Mouse (Mus musculus) macrophage (primary cell): ENCODE results near the gene Ccdc65. TPM values are rescaled to one million over a fixed set of nuclear protein-coding genes. Genes with fewer than 3 reads are reported as not detected.
A peak's percentile ranks its signal among the peaks of the same experiment; 100 is the strongest.
"Not testable (repeated sequence)": the region's sequence is repeated elsewhere in the genome, so short reads cannot be mapped to it uniquely, and the experiment has no call there.

ENCODE experiments used
- H3K27ac ChIP-seq: fragments of 350-480 bp; formaldehyde crosslinking; 2 replicates; pipeline ENCODE4 v1.9.0; 2021
- H3K36me3 ChIP-seq: fragments of 350-480 bp; formaldehyde crosslinking; 2 replicates; pipeline ENCODE4 v1.9.0; 2021; ENCODE audit errors: inconsistent target
- H3K4me3 ChIP-seq: fragments of 350-480 bp; formaldehyde crosslinking; 2 replicates; pipeline ENCODE4 v1.9.0; 2021; ENCODE audit errors: inconsistent target
- H3K79me2 ChIP-seq: fragments of 350-480 bp; formaldehyde crosslinking; 2 replicates; pipeline ENCODE4 v1.9.0; 2021; ENCODE audit errors: inconsistent target
- WGBS: methylation state at CpG from one replicate; pipeline ENCODE4 v1.1.7; 2026; ENCODE audit warnings: inconsistent platforms; ENCODE audit not compliant: missing documents; 5-methylcytosine and 5-hydroxymethylcytosine counted together
- polyA plus RNA-seq: library from polyadenylated mRNA; stranded (reverse); fragments of 250-400 nt; gene quantifications from 3 replicates; pipeline ENCODE4 v1.2.4, GENCODE M21; 2018; ENCODE audit warnings: inconsistent platforms

Ccdc65 gene
- polyA plus RNA-seq, 1 experiment from 2014 or later, result 0.09 TPM

GRCm38 (mm10) chr15:98738796-98739195 lies 30.8 kb downstream of the Ccdc65 start:
- Histone ChIP-seq H3K4me3 (no peak overlapping the region), H3K36me3 (peaks cover 71% of the 10 kb centered on the region), H3K27ac (no peak overlapping the region), H3K79me2 (peaks cover 15% of the 10 kb centered on the region; the same call in 1 of the 2 replicates)
- WGBS, result 86% methylated on average over 3 of the region's 4 CpGs

DNA sequence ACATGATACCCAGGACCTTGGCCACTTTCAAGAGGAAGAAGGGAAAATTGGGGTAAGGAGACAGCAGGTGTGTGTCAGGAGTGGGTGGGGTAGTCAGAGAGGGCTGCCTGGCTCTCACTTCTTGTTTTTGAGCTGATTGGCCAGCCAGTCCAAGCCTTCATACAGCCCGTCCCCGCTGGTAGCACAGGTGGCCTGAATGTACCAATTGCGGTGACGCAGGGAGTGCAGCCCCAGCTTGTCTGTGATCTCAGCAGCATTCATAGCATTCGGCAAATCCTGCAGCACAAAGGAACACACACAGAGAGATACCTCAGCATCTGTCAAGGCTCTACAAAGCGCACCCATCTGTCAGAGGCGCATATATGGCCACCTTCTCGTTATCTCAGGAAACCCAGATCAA lies 32.2 kb downstream of the Ccdc65 start:
- no peak overlapping the region for H3K4me3 ChIP-seq
- peaks cover 76% of the 10 kb centered on the region for H3K36me3 ChIP-seq
- 94% methylated on average over 8 of the region's 8 CpGs for WGBS
- peaks cover 30% of the 10 kb centered on the region for H3K79me2 ChIP-seq
- no peak overlapping the region for H3K27ac ChIP-seq

DNA sequence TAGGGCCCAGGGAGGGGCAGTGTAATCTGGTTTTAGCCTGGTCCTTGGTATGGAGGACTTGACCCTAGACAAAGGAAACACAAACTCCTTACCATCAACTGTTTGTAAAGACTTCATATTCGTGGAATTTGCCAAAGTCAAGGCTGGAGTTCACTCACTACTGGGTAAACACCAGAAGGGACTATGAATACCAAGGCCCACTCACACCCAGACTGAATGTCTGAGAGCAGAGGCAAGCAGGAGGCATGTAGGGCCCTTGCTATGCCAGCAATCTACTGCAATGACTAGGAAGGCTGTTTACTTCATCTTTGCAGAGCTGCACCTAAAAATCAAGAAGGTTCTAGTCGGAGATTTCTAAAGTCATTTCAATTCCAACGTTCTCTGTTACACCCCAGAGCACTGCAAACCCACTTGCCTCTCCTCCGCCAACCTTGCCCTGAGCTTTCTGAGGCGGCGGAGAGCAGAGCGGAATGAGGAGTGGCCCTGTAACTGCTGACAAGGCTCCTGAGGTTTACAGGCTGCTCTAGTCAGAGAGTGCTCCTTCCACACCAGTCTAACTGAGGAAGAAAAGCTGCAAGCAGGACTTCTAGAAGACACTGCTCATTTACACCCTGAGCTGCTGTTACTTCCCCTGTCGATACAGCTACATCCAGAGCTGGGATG lies 34.9 kb downstream of the Ccdc65 start:
- Histone ChIP-seq H3K27ac (no peak overlapping the region), H3K79me2 (peaks cover 56% of the 10 kb centered on the region), H3K36me3 (peaks cover 54% of the 10 kb centered on the region), H3K4me3 (no peak overlapping the region)
- 93% methylated on average over 8 of the region's 8 CpGs for WGBS

- 97% methylated on average over 3 of the region's 3 CpGs for WGBS
- H3K36me3 ChIP-seq, result peaks cover 48% of the 10 kb centered on the region
- H3K79me2 ChIP-seq, result peaks cover 66% of the 10 kb centered on the region
- not testable (repeated sequence) for H3K27ac ChIP-seq, H3K4me3 ChIP-seq
These were observed 35.9 kb downstream of the Ccdc65 start for GRCm38 (mm10) chr15:98743863-98744262.

DNA sequence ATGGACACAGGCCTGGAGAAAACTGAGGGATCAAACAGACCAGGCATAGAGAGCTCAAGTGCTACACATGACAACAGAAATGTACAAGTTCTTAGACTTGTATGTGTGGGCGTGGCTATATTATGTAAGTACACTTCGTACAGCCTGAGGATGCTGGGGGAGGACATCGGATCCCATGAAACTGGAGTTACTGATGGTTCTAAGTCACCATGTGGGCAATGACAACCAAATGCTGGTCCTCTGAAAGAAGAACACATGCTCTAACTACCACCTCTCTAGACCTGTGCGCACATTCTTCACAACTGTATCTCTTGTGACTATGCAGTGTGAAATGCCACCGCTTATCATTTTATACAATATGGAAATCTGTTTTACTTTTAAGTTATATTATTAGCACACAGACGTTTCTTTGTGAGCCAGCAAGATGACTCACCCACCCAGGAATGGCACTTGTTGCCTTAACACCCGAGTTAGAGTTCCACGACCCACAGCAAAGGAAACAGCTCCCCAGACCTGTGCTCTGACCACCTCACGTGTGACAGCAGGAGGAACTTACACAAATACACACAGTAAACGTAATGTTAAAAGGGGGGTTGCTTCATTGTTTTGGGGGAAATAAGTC lies 38.4 kb downstream of the Ccdc65 start:
- Histone ChIP-seq H3K27ac (no peak overlapping the region), H3K4me3 (no peak overlapping the region), H3K79me2 (peaks cover 92% of the 10 kb centered on the region), H3K36me3 (peaks cover 28% of the 10 kb centered on the region)
- 75% methylated on average over 10 of the region's 10 CpGs for WGBS

- H3K79me2 ChIP-seq, result peaks cover 100% of the 10 kb centered on the region
- H3K4me3 ChIP-seq, result no peak overlapping the region
- 88% methylated on average over 6 of the region's 6 CpGs for WGBS
- H3K36me3 ChIP-seq, result peaks cover 23% of the 10 kb centered on the region
- H3K27ac ChIP-seq, result no peak overlapping the region
These were observed 39.3 kb downstream of the Ccdc65 start for GRCm38 (mm10) chr15:98747296-98747695.

DNA sequence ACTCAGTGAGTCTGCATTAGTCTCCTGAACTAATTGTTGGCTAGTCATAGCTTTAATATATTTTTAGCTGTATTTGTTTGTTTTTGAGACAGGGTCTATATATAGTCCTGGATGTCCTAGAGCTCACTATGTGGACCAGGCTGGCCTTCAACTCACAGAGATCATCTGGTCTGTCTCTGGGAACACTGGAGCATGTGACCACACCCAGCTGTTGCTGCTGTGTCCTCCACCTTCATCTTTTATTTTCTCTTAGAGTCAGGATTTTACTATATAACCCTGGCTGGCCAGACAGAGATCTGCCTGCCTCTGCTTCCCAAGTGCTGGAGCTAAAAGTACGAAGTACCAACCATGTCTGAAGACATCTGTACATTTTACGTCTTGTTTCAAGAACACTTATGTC lies 41.1 kb downstream of the Ccdc65 start:
- Histone ChIP-seq H3K4me3 (no peak overlapping the region), H3K27ac (no peak overlapping the region), H3K36me3 (peaks cover 13% of the 10 kb centered on the region; the same call in 1 of the 2 replicates), H3K79me2 (peaks cover 100% of the 10 kb centered on the region)
- 95% methylated on average over 2 of the region's 2 CpGs for WGBS

DNA sequence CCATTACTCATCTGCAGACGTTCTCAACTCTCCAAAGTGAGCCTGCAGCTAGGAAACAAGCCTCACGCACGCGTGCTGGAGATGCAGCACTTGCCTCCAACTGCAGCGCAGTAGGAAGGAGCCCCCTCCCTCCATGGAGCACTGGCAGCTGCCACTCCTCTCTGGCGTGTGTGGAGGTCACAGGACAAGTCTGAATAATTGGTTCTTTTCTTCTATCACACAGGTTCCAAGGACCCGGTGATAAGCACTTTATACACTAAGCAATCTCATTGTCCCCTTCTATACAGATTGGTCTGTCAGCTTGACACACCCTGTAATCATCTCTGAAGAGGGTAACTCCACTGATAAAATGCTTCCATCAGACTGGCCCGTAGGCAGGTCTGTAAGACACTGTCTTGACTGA lies 45.0 kb downstream of the Ccdc65 start:
- WGBS, result 95% methylated on average over 8 of the region's 8 CpGs

DNA sequence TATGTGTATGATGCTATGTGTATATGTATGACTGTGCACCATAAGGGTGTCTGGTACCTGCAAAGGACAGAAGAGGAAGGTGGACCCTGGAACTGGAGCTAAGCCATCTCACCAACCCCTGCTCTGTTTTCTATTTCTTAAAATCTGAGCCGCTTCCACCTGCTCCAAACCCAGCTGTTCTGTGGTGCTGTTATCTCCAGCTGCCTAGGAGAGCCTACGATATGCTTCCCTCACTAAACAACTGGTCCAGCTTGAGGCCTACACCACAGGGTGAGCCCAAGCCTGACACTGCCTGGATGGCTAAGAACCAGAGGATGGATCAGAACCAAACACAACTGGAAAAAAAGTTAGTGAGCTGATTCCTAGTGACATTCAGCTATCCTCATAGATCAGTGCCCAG lies 46.1 kb downstream of the Ccdc65 start:
- Histone ChIP-seq H3K36me3 (peaks cover 18% of the 10 kb centered on the region; the same call in 1 of the 2 replicates), H3K79me2 (peaks cover 100% of the 10 kb centered on the region)
- WGBS, result 97% methylated on average over 2 of the region's 2 CpGs

More for the DNA sequence above, 45.0 kb downstream of the Ccdc65 start:
- Histone ChIP-seq H3K4me3 (no peak overlapping the region), H3K36me3 (peaks cover 18% of the 10 kb centered on the region; the same call in 1 of the 2 replicates), H3K27ac (no peak overlapping the region), H3K79me2 (peaks cover 100% of the 10 kb centered on the region)

DNA sequence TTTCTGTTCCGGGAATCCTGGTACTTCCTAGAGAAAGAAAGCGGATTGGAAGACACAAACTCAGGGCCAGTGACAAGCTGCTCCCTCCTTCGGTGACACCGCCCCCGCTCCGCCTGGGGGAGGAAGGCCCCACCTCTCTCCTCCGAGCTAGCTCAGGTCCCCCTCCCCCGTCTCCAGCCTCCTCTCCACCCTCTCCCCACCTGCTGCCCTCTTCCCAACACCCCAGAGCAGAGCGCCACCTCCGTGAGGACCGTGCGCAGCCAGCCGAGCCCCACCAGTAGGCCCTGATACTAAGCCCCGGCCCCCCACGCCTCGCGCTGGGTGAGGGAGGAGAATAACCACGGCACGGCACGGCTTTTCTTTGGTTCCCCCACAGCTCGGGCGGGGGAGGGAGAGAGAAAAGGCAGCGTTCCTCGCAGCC lies 54.2 kb downstream of the Ccdc65 start:
- H3K36me3 ChIP-seq, result no peaks in the 10 kb centered on the region
- peak overlapping the region; percentile 58 for H3K4me3 ChIP-seq
- peak overlapping the region; percentile 55 for H3K27ac ChIP-seq
- peaks cover 54% of the 10 kb centered on the region for H3K79me2 ChIP-seq
- 2% methylated on average over 22 of the region's 24 CpGs for WGBS

More for the DNA sequence above, 46.1 kb downstream of the Ccdc65 start:
- H3K4me3 ChIP-seq, result no peak overlapping the region
- no peak overlapping the region for H3K27ac ChIP-seq

DNA sequence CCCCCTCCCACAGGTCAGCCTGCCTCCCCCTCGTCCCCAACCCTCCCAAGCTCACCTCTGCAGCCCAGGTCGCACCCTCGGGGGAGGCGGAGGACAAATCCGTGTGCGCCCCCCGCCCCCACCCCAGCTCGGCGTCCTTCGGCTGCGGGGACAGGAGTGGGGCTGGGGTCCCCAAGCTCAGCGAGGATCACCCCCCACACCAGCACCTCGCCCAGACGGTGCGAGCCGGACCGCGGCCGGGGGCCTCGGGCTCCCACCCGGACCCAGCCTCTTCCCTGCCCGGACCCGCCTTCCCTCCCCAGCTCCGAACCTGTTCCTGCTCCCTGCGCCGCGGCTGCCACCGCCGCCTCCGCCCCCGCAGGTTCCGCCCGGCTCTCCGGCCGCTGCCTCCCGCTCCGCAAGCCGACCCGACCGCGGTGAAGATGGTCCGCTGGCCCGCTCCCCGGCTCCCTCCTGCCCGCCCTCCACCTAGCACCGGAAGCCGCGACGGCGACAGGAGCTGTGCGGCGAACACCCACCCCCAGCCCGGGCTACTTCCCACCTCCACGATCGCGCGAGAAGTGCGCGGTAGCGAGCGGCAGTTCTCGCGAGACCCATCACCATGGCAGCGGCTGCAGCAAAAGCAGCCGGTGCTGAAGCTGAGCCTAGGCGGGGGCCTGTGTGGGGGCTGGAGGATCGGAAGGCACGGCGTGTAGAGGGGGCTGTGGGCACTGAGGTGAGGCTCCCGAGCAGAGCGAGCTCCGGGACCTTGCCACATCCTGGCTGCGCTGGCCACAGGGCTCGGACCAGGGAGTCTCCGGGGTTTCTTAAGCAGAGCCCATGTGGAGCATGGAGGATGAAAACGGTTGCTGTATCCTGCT lies 54.9 kb downstream of the Ccdc65 start, which contains the start of gene Arf3:
TSS of gene Arf3 (minus strand) at position 545 of the 860 bp plus-strand sequence.
- no peaks in the 10 kb centered on the region for H3K36me3 ChIP-seq
- peak within 1 kb of the TSS; percentile 55 for H3K27ac ChIP-seq
- H3K79me2 ChIP-seq, result peaks cover 47% of the 10 kb centered on the region
- peak within 1 kb of the TSS; percentile 58 for H3K4me3 ChIP-seq
- under 1% methylated on average over 63 of the region's 76 CpGs for WGBS

- H3K79me2 ChIP-seq, result peaks cover 16% of the 10 kb centered on the region
- H3K36me3 ChIP-seq, result no peaks in the 10 kb centered on the region
- no peak overlapping the region for H3K27ac ChIP-seq
- WGBS, result 86% methylated on average over 4 of the region's 4 CpGs
- H3K4me3 ChIP-seq, result no peak overlapping the region
These were observed 57.9 kb downstream of the Ccdc65 start for GRCm38 (mm10) chr15:98765929-98766328.

GRCm38 (mm10) chr15:98768259-98768658 lies 60.3 kb downstream of the Ccdc65 start:
- H3K36me3 ChIP-seq, result no peaks in the 10 kb centered on the region
- 95% methylated on average over 5 of the region's 5 CpGs for WGBS
- H3K79me2 ChIP-seq, result no peaks in the 10 kb centered on the region
- no peak overlapping the region for H3K27ac ChIP-seq
- H3K4me3 ChIP-seq, result no peak overlapping the region

DNA sequence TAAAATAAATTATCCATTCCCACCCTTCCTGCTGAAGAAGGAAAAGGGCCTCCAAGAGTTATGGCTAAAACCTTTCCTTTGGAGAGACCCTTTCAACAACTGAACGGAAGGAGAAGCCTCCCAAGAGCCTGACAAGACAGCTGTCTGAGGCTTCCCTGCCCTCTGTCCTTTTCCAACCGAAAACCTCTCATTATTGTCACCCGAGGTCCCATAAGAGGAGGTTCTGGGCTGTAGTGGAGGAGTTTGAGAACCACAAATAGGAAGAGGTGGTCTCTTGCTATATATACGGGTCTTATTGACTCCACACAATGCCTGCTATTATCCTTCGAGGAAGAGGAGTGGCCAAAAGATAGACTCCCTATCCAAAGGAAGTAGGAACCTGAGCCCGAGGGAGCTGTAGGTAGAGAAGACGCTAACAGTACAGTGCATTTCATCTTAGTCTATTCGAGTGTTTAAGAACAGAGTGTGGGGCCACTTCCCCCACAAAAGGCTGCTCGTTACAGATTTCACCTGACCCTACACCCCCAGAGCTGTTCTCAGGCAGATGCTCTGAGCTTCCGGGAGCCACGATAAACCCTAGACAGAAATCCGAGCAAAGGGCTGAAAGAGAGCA lies 63.9 kb downstream of the Ccdc65 start:
- WGBS, result 28% methylated on average over 12 of the region's 12 CpGs
- Histone ChIP-seq H3K27ac (no peak overlapping the region), H3K4me3 (peak overlapping the region; percentile 10; the same call in 1 of the 2 replicates)

More for the DNA sequence above, 63.9 kb downstream of the Ccdc65 start:
- Histone ChIP-seq H3K79me2 (no peaks in the 10 kb centered on the region), H3K36me3 (no peaks in the 10 kb centered on the region)
